Mouse (Mus musculus) CH12.LX (cell line): Measurements from ENCODE around the gene Smarcad1. TPM values are rescaled to one million over a fixed set of nuclear protein-coding genes. Genes with fewer than 3 reads are reported as not detected.

ENCODE experiments used
- DNase-seq: peaks from one replicate; pipeline ENCODE4 v3.0.0-alpha.2; 2013; ENCODE audit errors: extremely low read depth
- H3K27ac ChIP-seq: 2 replicates; pipeline ENCODE4 v1.5.1; 2012; ENCODE audit warnings: low read depth, mild to moderate bottlenecking, control low read depth, moderate library complexity; ENCODE audit not compliant: insufficient read depth
- H3K27me3 ChIP-seq: replicated peaks from 2 replicates; pipeline ENCODE3; 2012; ENCODE audit warnings: inconsistent platforms
- H3K36me3 ChIP-seq, 2 experiments: replicated peaks in 1 of 2; 2 replicates each; pipeline versions ENCODE3 to v1.6.1; 2012; ENCODE audit warnings: inconsistent platforms in 1 of 2, low read length in 1 of 2, mild to moderate bottlenecking in 1 of 2, mixed read lengths in 1 of 2, moderate library complexity in 1 of 2; ENCODE audit not compliant: control insufficient read depth in 1 of 2, insufficient read depth in 1 of 2
- H3K4me1 ChIP-seq, 2 experiments: 2 replicates each; pipeline ENCODE4 v1.6.1; 2012; ENCODE audit warnings: inconsistent platforms in 1 of 2, moderate library complexity in 1 of 2; ENCODE audit not compliant: insufficient read depth in 2 of 2, control insufficient read depth in 1 of 2
- H3K4me2 ChIP-seq: 2 replicates; pipeline ENCODE4 v1.6.1; 2012; ENCODE audit warnings: low read depth, mild to moderate bottlenecking, control low read depth; ENCODE audit not compliant: poor library complexity, insufficient read depth, severe bottlenecking
- H3K4me3 ChIP-seq, 3 experiments: fragments of 150-350 bp in 1 of 3; sonication (generic) in 1 of 3; replicated peaks in 1 of 3; 2 replicates each; pipeline versions ENCODE3 to v1.5.1; 2011 to 2012; ENCODE audit warnings: low read depth in 2 of 3, low read length in 2 of 3, mild to moderate bottlenecking in 2 of 3, moderate library complexity in 2 of 3, control low read depth in 1 of 3, improper control_type of control experiment in 1 of 3, inconsistent platforms in 1 of 3, mixed read lengths in 1 of 3; ENCODE audit not compliant: poor library complexity in 1 of 3
- H3K79me2 ChIP-seq: replicated peaks from 2 replicates; pipeline ENCODE4 v1.6.1; 2012; ENCODE audit warnings: mild to moderate bottlenecking, moderate library complexity; ENCODE audit not compliant: control insufficient read depth, poor library complexity, insufficient read depth, severe bottlenecking; ENCODE audit errors: extremely low read depth
- H3K9ac ChIP-seq: 2 replicates; pipeline ENCODE4 v1.6.1; 2012; ENCODE audit warnings: low read depth, mild to moderate bottlenecking, control low read depth, moderate library complexity; ENCODE audit not compliant: insufficient read depth
- H3K9me3 ChIP-seq: replicated peaks from 2 replicates; pipeline ENCODE3; 2012; ENCODE audit warnings: low read length, inconsistent platforms, mixed read lengths
- CHD1 ChIP-seq: IDR thresholded peaks from 2 replicates; pipeline ENCODE4 v1.6.1; 2012; ENCODE audit warnings: low read depth, low read length, improper control_type of control experiment, inconsistent platforms
- CHD2 ChIP-seq: IDR thresholded peaks from 2 replicates; pipeline ENCODE4 v1.6.1; 2011; ENCODE audit warnings: low read length, improper control_type of control experiment
- GABPA ChIP-seq: IDR thresholded peaks from 2 replicates; pipeline ENCODE4 v1.6.1; 2012; ENCODE audit warnings: low read depth, low read length, improper control_type of control experiment, inconsistent platforms; ENCODE audit not compliant: insufficient replicate concordance
- HCFC1 ChIP-seq: IDR thresholded peaks from 2 replicates; pipeline ENCODE4 v1.6.1; 2012; ENCODE audit warnings: low read depth, mild to moderate bottlenecking, inconsistent platforms, low read length, improper control_type of control experiment
- MAFK ChIP-seq: IDR thresholded peaks from 2 replicates; pipeline ENCODE4 v1.6.1; 2011; ENCODE audit warnings: low read length, improper control_type of control experiment; ENCODE audit not compliant: insufficient replicate concordance
- MAX ChIP-seq: IDR thresholded peaks from 2 replicates; pipeline ENCODE4 v1.6.1; 2011; ENCODE audit warnings: low read length, improper control_type of control experiment
- MAZ ChIP-seq: IDR thresholded peaks from 2 replicates; pipeline ENCODE4 v1.6.1; 2012; ENCODE audit warnings: low read depth, mild to moderate bottlenecking, inconsistent platforms, low read length, improper control_type of control experiment, moderate library complexity
- MYC ChIP-seq: IDR thresholded peaks from 2 replicates; pipeline ENCODE4 v1.6.1; 2011; ENCODE audit warnings: low read depth, mild to moderate bottlenecking, improper control_type of control experiment, low read length
- NELFE ChIP-seq: IDR thresholded peaks from 2 replicates; pipeline ENCODE4 v1.6.1; 2011; ENCODE audit warnings: low read depth, low read length, improper control_type of control experiment
- NRF1 ChIP-seq: IDR thresholded peaks from 2 replicates; pipeline ENCODE4 v1.6.1; 2014; ENCODE audit warnings: low read depth, mild to moderate bottlenecking, inconsistent platforms, low read length, improper control_type of control experiment, moderate library complexity
- PAX5 ChIP-seq: IDR thresholded peaks from 2 replicates; pipeline ENCODE4 v1.6.1; 2012; ENCODE audit warnings: low read length, inconsistent platforms, mixed read lengths
- POLR2A ChIP-seq: IDR thresholded peaks from 2 replicates; pipeline ENCODE4 v1.6.1; 2011; ENCODE audit warnings: low read depth, mild to moderate bottlenecking, improper control_type of control experiment, low read length
- POLR2AphosphoS2 ChIP-seq: IDR thresholded peaks from 2 replicates; pipeline ENCODE4 v1.6.1; 2011; ENCODE audit warnings: low read depth, low read length, improper control_type of control experiment
- RAD21 ChIP-seq: IDR thresholded peaks from 2 replicates; pipeline ENCODE4 v1.6.1; 2011; ENCODE audit warnings: low read depth, mild to moderate bottlenecking, low read length, improper control_type of control experiment, moderate library complexity
- RCOR1 ChIP-seq: conservative IDR thresholded peaks from 2 replicates; pipeline ENCODE4 v1.6.1; 2012; ENCODE audit warnings: low read depth, mild to moderate bottlenecking, inconsistent platforms, low read length, improper control_type of control experiment
- SIN3A ChIP-seq: IDR thresholded peaks from 2 replicates; pipeline ENCODE4 v1.6.1; 2012; ENCODE audit warnings: low read length, improper control_type of control experiment, inconsistent platforms
- TCF12 ChIP-seq: IDR thresholded peaks from 2 replicates; pipeline ENCODE4 v1.6.1; 2014; ENCODE audit warnings: low read depth, mild to moderate bottlenecking, inconsistent platforms, low read length, improper control_type of control experiment
- USF1 ChIP-seq: IDR thresholded peaks from 2 replicates; pipeline ENCODE4 v1.6.1; 2014; ENCODE audit warnings: low read depth, mild to moderate bottlenecking, inconsistent platforms, low read length, improper control_type of control experiment
- ZNF384 ChIP-seq: IDR thresholded peaks from 2 replicates; pipeline ENCODE4 v1.6.1; 2012; ENCODE audit warnings: low read depth, low read length, improper control_type of control experiment, inconsistent platforms
- dilution Hi-C: fragments of 300-500 bp; cut with MboI; formaldehyde crosslinking; loops from 2 replicates; pipeline ENCODE4 v1.14.3; 2020; ENCODE audit warnings: low sequenced_read_pairs; ENCODE audit not compliant: extremely low pct_unique_long_range_greater_than_20kb, extremely low pct_ligation_motif_present
- in situ Hi-C: fragments of 300-500 bp; cut with MboI; formaldehyde crosslinking; loops from 3 replicates; pipeline ENCODE4 v1.14.3; 2019; ENCODE audit warnings: low sequenced_read_pairs, low pct_ligation_motif_present, low pct_unique_long_range_greater_than_20kb, mixed read lengths
- polyA plus RNA-seq: library from polyadenylated mRNA; unstranded; fragments of >175 nt; gene quantifications from 2 replicates; pipeline ENCODE4 v1.2.1, GENCODE M21; 2012; ENCODE audit warnings: low read depth; ENCODE audit not compliant: insufficient read length
- total RNA-seq, 2 experiments: library from RNA; depleted of rRNA; stranded (reverse); fragments of 300-350 nt in 1 of 2; fragments of >200 nt in 1 of 2; gene quantifications; 2 replicates each; pipeline ENCODE4 v1.2.3; 2012 to 2014

The Smarcad1 gene
- total and polyA plus RNA-seq, 3 experiments: 30.2 to 57.4 (median 43.9) TPM

DNA sequence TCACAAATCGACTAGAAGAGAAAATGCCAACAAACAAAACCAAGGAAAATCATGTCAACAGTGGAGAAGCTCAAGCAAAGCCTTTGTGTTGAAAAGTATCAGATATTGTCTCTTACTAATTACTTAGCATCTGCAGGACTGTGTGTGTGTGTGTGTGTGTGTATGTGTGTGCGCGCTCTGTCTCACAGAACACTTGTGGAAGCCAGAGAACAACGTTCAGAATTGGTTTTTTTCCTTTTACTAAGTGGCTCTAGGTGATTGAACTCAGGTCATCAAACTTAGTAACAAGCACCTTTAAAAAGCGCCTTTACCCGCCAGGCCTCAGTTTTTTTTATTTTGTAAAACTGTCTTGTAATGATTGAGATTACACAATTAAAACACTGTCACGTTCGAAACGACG lies 451 bp upstream of the Smarcad1 start:
- H3K27ac ChIP-seq: no peak overlapping the region
- no peak for DNase-seq
- TF ChIP-seq POLR2AphosphoS2: no peak
- TF ChIP-seq MAZ: no peak
- no peak for TF ChIP-seq HCFC1
- no peak for TF ChIP-seq CHD2
- TF ChIP-seq POLR2A: no peak
- TF ChIP-seq ZNF384: no peak
- TF ChIP-seq, all 38 proteins: peak for 0
- Histone ChIP-seq H3K27me3 (no peaks in the 10 kb centered on the region), H3K36me3 (peaks cover 14 to 29% of the 10 kb centered on the region in 2 experiments), H3K4me3 (peak overlapping the region; percentile 38 to 87 (median 83)), H3K79me2 (peaks cover 9% of the 10 kb centered on the region), H3K9me3 (peaks cover 3% of the 10 kb centered on the region), H3K4me2 (peak overlapping the region; percentile 61; the same call in 1 of the 2 replicates), H3K4me1 (peaks cover 3 to 14% of the 10 kb centered on the region in 2 experiments; a peak in 3 of 4 replicates), H3K9ac (peak overlapping the region; percentile 87; the same call in 1 of the 2 replicates)
- in situ Hi-C loops (no loop called here), dilution Hi-C loops (no loop called here)

DNA sequence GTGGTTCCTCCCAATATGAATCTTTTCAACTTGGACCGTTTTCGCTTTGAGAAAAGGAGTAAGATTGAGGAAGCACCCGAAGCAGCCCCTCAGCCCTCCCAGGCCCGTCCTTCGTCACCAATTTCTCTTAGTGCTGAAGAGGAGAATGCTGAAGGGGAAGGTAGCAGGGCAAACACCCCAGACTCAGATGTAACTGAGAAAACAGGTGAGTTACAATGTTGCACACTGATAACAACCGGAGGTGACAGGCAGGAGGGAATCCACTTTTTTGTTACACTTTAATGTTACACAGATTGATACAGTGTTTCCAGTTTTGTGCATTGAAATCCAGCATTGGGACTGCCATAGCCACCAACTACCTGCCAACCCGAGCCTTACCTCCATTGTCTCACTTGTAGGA lies 858 bp downstream of the Smarcad1 start:
- DNase-seq: no peak
- H3K4me1 ChIP-seq: peaks cover 3 to 14% of the 10 kb centered on the region in 2 experiments; a peak in 3 of 4 replicates
- peaks cover 15 to 33% of the 10 kb centered on the region in 2 experiments for H3K36me3 ChIP-seq
- H3K9me3 ChIP-seq: peaks cover 3% of the 10 kb centered on the region
- in situ Hi-C loops: no loop called here
- H3K27ac ChIP-seq: 0 out of 2 replicates have a peak overlapping the region, but pooled peaks have one; percentile 6
- H3K79me2 ChIP-seq: peaks cover 9% of the 10 kb centered on the region
- no peaks in the 10 kb centered on the region for H3K27me3 ChIP-seq
- peak overlapping the region; percentile 38 to 87 (median 83) for H3K4me3 ChIP-seq
- dilution Hi-C loops: no loop called here
- H3K4me2 ChIP-seq: peak overlapping the region; percentile 79
- TF ChIP-seq SIN3A (no peak), CHD1 (no peak), POLR2AphosphoS2 (no peak), RCOR1 (no peak), MYC (no peak), NRF1 (no peak), CHD2 (no peak), NELFE (no peak), GABPA (no peak), PAX5 (no peak), MAFK (no peak), MAX (no peak), RAD21 (no peak), USF1 (no peak), HCFC1 (no peak), TCF12 (no peak)
- peak overlapping the region; percentile 87 for H3K9ac ChIP-seq
